Mouse (Mus musculus) myocyte (in vitro differentiated cells): Measurements from ENCODE around the gene Gramd2.

Experiments used
- CEBPB ChIP-seq: IDR thresholded peaks from 2 replicates; pipeline ENCODE4 v1.6.1; 2011; ENCODE audit warnings: mild to moderate bottlenecking, moderate library complexity; ENCODE audit not compliant: poor library complexity, insufficient read depth, severe bottlenecking
- E2F4 ChIP-seq: IDR thresholded peaks from one replicate; pipeline ENCODE4 v1.6.1; 2011; ENCODE audit warnings: mild to moderate bottlenecking, control low read depth, moderate library complexity; ENCODE audit not compliant: insufficient read depth
- MAX ChIP-seq: IDR thresholded peaks from one replicate; pipeline ENCODE4 v1.6.1; 2011; ENCODE audit warnings: low read depth, mild to moderate bottlenecking, control low read depth
- MYOG ChIP-seq, 3 experiments: IDR thresholded peaks; one replicate each; pipeline ENCODE4 v1.6.1; 2011; ENCODE audit warnings: control low read depth in 2 of 3, low read depth in 2 of 3, mild to moderate bottlenecking in 2 of 3; ENCODE audit not compliant: insufficient read length in 2 of 3, control insufficient read depth in 1 of 3, insufficient read depth in 1 of 3
- POLR2A ChIP-seq: IDR thresholded peaks from one replicate; pipeline ENCODE4 v1.6.1; 2011; ENCODE audit warnings: low read depth, mild to moderate bottlenecking, control low read depth, moderate library complexity; ENCODE audit not compliant: insufficient read length
- POLR2AphosphoS2 ChIP-seq: IDR thresholded peaks from one replicate; pipeline ENCODE4 v1.6.1; 2011; ENCODE audit warnings: low read depth, control low read depth; ENCODE audit not compliant: insufficient read length
- REST ChIP-seq: IDR thresholded peaks from one replicate; pipeline ENCODE4 v1.6.1; 2011; ENCODE audit warnings: mild to moderate bottlenecking, control low read depth, moderate library complexity; ENCODE audit not compliant: insufficient read depth, insufficient read length
- USF1 ChIP-seq: IDR thresholded peaks from one replicate; pipeline ENCODE4 v1.6.1; 2011; ENCODE audit warnings: low read depth, mild to moderate bottlenecking, control low read depth, moderate library complexity

- TF ChIP-seq POLR2A (no peak), MYOG (IDR thresholded peaks at IDR 0.05; ENCODE audit: control insufficient read depth in 1 of 3, insufficient read depth in 1 of 3, insufficient read length in 2 of 3, low read depth in 2 of 3) (no peak), E2F4 (no peak), MAX (no peak), CEBPB (no peak), REST (no peak), USF1 (no peak), POLR2AphosphoS2 (no peak)
Observed at GRCm38 (mm10) chr9:59709225-59709624, 29.3 kb downstream of the Gramd2 start.
